Mouse (Mus musculus): Measurements from ENCODE around the gene Cox8c. TPM values are rescaled to one million over a fixed set of nuclear protein-coding genes. Genes with fewer than 3 reads are reported as not detected.

The Cox8c gene
- not detected in 2 replicates for polyA plus RNA-seq (2015; fragmentation: Nextera tagmentation; extraction: Ambion mirVana)

GRCm38 (mm10) chr12:102899091-102899490 is at the start of gene Cox8c:
Gene Cox8c, plus strand, starts transcription at chr12:102899316.
- no peaks in the 10 kb centered on the region for H3K27me3 ChIP-seq

DNA sequence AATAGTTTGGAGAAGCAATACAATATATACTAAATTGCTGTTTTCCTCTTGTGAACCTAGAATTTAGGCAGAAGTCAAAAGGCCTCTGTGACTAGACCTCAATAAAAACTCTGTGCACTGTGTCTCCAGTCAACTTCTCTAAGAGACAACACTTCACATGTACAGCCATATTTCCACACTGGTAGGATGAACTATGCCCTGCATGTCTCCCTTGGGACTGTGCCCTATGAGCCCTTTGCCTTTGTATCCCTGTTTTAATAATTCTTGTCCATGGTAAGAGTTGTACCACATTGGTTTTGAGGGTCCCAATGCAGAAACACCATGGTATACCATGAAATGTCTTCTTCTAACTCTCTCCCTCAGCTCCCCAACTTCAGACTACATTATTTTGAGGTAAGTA is 38.3 kb upstream of the Cox8c start:
- H3K27me3 ChIP-seq, result no peaks in the 10 kb centered on the region
- no peak overlapping the region for H3K27ac ChIP-seq
- ATAC-seq (ENCODE audit: borderline replicate concordance, extremely low read depth, low FRiP score, low TSS enrichment), result no peak
- H3K36me3 ChIP-seq, result no peaks in the 10 kb centered on the region
- no peaks in the 10 kb centered on the region for H3K4me1 ChIP-seq
- no peak overlapping the region for H3K9ac ChIP-seq
- no peak overlapping the region for H3K4me2 ChIP-seq
- H3K9me3 ChIP-seq, result no peaks in the 10 kb centered on the region
- H3K4me3 ChIP-seq, result no peak overlapping the region

More at GRCm38 (mm10) chr12:102899091-102899490, at the start of gene Cox8c:
- no peak for ATAC-seq (ENCODE audit: borderline replicate concordance, extremely low read depth, low FRiP score, low TSS enrichment)
- H3K27ac ChIP-seq, result no peak within 1 kb of the TSS
- H3K4me3 ChIP-seq, result no peak within 1 kb of the TSS
- no peaks in the 10 kb centered on the region for H3K9me3 ChIP-seq
- no peak within 1 kb of the TSS for H3K9ac ChIP-seq
- no peak within 1 kb of the TSS for H3K4me2 ChIP-seq
- no peaks in the 10 kb centered on the region for H3K36me3 ChIP-seq
- WGBS, result 85% methylated on average over 17 of the region's 17 CpGs
- no peaks in the 10 kb centered on the region for H3K4me1 ChIP-seq

DNA sequence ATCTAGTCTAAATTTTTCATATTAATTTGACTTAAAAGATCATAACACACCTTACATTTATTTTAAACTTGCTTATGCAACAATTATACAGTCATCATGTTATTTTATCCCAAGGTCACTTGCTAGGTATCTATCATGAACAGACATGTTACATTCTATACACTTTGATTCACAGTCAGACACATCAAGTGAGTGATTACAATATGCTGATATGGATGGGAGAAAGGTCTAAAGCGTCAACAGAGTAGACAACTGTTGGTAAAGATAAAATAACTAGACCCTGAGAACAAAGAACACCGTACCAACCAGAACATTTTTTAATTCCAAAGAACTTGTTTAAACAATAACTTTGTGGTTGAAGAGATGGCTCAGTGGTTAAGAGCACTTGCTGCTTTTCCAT is 29.3 kb upstream of the Cox8c start:
- Histone ChIP-seq H3K9me3 (no peaks in the 10 kb centered on the region), H3K9ac (no peak overlapping the region), H3K4me2 (no peak overlapping the region), H3K4me3 (no peak overlapping the region), H3K4me1 (no peaks in the 10 kb centered on the region), H3K27me3 (no peaks in the 10 kb centered on the region), H3K27ac (no peak overlapping the region), H3K36me3 (no peaks in the 10 kb centered on the region)
- 84% methylated on average over 2 of the region's 2 CpGs for WGBS
- no peak for ATAC-seq (ENCODE audit: borderline replicate concordance, extremely low read depth, low FRiP score, low TSS enrichment)

DNA sequence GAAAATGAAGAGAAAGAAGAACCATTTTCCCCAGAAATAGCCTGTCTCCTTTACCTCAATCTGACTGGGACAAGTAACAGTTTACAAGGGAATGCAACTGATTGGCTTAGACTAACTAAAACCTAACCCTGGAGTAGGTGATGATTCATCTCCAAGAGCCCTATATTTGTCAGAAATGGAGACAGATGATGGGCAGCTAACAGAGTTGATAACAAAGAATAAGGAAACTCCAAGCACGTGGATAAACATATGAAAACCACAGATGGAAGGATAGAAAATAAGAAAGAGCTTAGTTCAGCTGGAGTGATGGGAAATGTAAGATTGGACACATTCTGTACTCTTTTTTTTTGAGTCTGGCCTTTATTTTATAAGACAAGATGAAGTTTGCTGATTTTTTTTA is 28.6 kb upstream of the Cox8c start:
- ATAC-seq (ENCODE audit: borderline replicate concordance, extremely low read depth, low FRiP score, low TSS enrichment), result no peak
- H3K27me3 ChIP-seq, result no peaks in the 10 kb centered on the region
- H3K9me3 ChIP-seq, result no peaks in the 10 kb centered on the region
- H3K4me1 ChIP-seq, result peaks cover 1% of the 10 kb centered on the region; the same call in 1 of the 2 replicates
- no peak overlapping the region for H3K9ac ChIP-seq
- 76% methylated on average over 1 of the region's 1 CpGs for WGBS
- H3K27ac ChIP-seq, result no peak overlapping the region
- H3K4me3 ChIP-seq, result no peak overlapping the region
- no peak overlapping the region for H3K4me2 ChIP-seq
- no peaks in the 10 kb centered on the region for H3K36me3 ChIP-seq

- ATAC-seq (ENCODE audit: borderline replicate concordance, extremely low read depth, low FRiP score, low TSS enrichment), result peak; percentile 83
- Histone ChIP-seq H3K4me1 (peaks cover 17% of the 10 kb centered on the region), H3K36me3 (no peaks in the 10 kb centered on the region), H3K27me3 (no peaks in the 10 kb centered on the region), H3K27ac (peak overlapping the region; percentile 95), H3K9me3 (no peaks in the 10 kb centered on the region), H3K9ac (peak overlapping the region; percentile 91), H3K4me3 (peak overlapping the region; percentile 96), H3K4me2 (peak overlapping the region; percentile 66)
- WGBS, result under 1% methylated on average over 49 of the region's 70 CpGs
These were observed 21.6 kb upstream of the Cox8c start for GRCm38 (mm10) chr12:102877301-102878030.

DNA sequence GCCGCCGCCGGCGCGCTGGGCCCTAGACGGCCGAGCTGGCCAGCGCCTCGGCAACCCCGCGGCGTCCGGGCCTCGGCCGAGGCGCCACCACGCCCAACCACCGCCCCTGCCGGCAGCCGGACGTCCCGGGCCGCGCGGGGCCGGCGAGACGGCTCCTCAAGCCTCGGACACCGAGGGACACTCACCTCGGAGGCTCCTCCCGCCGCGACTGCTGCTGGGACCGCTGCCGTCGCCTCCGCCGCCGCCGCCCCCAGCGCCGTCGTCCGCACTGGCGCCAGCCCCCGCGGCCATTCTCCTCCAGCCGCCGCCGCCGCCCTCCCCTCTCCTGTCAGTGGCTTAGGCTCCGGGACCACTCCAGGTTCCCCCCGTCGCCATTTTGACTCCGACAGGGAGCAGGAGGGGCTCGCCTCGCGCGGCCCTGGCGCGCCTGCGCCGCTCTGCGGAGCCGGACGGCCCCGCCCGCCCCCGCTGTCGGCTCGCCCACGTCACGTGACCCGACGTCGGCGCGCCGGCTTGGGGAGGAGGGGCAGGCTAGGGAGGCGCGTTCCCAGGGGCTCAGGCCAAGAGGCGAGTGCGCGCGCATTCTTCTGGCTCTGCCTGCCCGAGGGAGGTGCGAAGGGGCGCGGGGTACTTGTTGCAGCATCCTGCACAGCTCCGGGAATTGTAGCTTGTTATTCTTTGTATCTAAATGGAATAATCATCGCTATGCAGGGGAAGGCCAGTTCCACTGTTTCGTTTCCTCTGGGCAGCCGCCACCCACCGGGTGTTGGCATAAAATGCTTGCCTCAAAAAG is 20.9 kb upstream of the Cox8c start, which contains the start of gene Btbd7:
TSS of gene Btbd7 (minus strand) at position 441 of the 793 bp plus-strand sequence.
- peak; percentile 97 for ATAC-seq (ENCODE audit: borderline replicate concordance, extremely low read depth, low FRiP score, low TSS enrichment)
- H3K27ac ChIP-seq, result peak within 1 kb of the TSS; percentile 95
- no peaks in the 10 kb centered on the region for H3K36me3 ChIP-seq
- peaks cover 17% of the 10 kb centered on the region for H3K4me1 ChIP-seq
- H3K4me3 ChIP-seq, result peak within 1 kb of the TSS; percentile 96
- H3K27me3 ChIP-seq, result no peaks in the 10 kb centered on the region
- under 1% methylated on average over 62 of the region's 95 CpGs for WGBS
- peak within 1 kb of the TSS; percentile 91 for H3K9ac ChIP-seq
- no peaks in the 10 kb centered on the region for H3K9me3 ChIP-seq
- peak within 1 kb of the TSS; percentile 69 for H3K4me2 ChIP-seq

DNA sequence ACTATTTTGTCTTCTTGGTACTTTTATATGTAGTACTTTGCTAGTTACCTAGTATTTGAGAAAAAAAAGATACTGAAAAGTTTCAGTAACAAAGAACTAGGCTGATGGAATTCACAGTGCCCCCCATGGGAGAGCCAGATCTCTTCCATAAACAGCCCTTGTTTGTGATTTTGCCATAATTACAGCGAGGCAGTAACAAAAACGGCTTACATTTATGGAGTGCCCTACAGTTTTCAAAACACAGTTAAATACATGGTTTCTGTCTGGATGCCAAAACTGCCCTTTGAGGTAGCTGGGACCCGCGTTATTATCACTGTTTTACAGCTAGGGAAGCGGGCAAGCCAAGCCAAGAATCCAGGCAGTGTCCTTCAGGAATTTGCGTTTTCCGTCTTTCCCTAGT is 20.2 kb upstream of the Cox8c start:
- Histone ChIP-seq H3K27me3 (no peaks in the 10 kb centered on the region), H3K4me3 (peak overlapping the region; percentile 96), H3K36me3 (no peaks in the 10 kb centered on the region), H3K9me3 (no peaks in the 10 kb centered on the region), H3K9ac (peak overlapping the region; percentile 60; the same call in 1 of the 2 replicates), H3K27ac (peak overlapping the region; percentile 58), H3K4me2 (peak overlapping the region; percentile 69), H3K4me1 (peaks cover 17% of the 10 kb centered on the region)
- 13% methylated on average over 7 of the region's 7 CpGs for WGBS
- no peak for ATAC-seq (ENCODE audit: borderline replicate concordance, extremely low read depth, low FRiP score, low TSS enrichment)

GRCm38 (mm10) chr12:102885735-102886134 is 13.4 kb upstream of the Cox8c start:
- Histone ChIP-seq H3K9ac (no peak overlapping the region), H3K27me3 (no peaks in the 10 kb centered on the region), H3K4me2 (no peak overlapping the region), H3K4me1 (no peaks in the 10 kb centered on the region), H3K4me3 (no peak overlapping the region), H3K9me3 (no peaks in the 10 kb centered on the region), H3K36me3 (no peaks in the 10 kb centered on the region), H3K27ac (no peak overlapping the region)
- WGBS, result 19% methylated on average over 5 of the region's 5 CpGs
- no peak for ATAC-seq (ENCODE audit: borderline replicate concordance, extremely low read depth, low FRiP score, low TSS enrichment)

DNA sequence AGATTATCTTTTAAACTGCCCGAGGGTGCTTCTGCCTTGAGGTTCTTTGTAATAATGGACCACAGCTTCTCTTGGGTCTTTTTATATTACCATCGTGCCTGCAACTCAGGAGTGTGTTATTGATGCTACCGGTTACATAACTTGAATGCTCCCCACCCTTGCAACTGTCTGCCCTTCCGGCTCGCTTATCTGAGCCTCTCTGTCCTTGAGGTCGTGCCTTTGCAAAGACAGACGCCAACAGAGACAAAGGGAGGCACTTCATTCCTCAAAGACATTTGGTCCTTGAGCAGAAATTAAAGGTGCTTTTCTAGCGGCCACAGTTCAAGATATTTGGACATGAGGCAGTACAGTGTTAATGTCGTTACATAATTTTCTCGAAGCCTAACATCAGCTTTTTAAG is 11.8 kb upstream of the Cox8c start:
- Histone ChIP-seq H3K4me1 (no peaks in the 10 kb centered on the region), H3K27me3 (no peaks in the 10 kb centered on the region), H3K9me3 (no peaks in the 10 kb centered on the region), H3K4me3 (no peak overlapping the region), H3K4me2 (no peak overlapping the region), H3K9ac (no peak overlapping the region), H3K36me3 (no peaks in the 10 kb centered on the region), H3K27ac (no peak overlapping the region)
- WGBS, result 58% methylated on average over 10 of the region's 10 CpGs
- no peak for ATAC-seq (ENCODE audit: borderline replicate concordance, extremely low read depth, low FRiP score, low TSS enrichment)

GRCm38 (mm10) chr12:102888568-102888967 is 10.5 kb upstream of the Cox8c start:
- Histone ChIP-seq H3K4me3 (no peak overlapping the region), H3K27ac (no peak overlapping the region), H3K4me1 (no peaks in the 10 kb centered on the region), H3K4me2 (no peak overlapping the region), H3K9ac (no peak overlapping the region), H3K36me3 (no peaks in the 10 kb centered on the region), H3K9me3 (no peaks in the 10 kb centered on the region), H3K27me3 (no peaks in the 10 kb centered on the region)
- WGBS, result 70% methylated on average over 5 of the region's 5 CpGs
- no peak for ATAC-seq (ENCODE audit: borderline replicate concordance, extremely low read depth, low FRiP score, low TSS enrichment)

GRCm38 (mm10) chr12:102908191-102908590 is 9.1 kb downstream of the Cox8c start:
- Histone ChIP-seq H3K4me1 (no peaks in the 10 kb centered on the region), H3K9me3 (no peaks in the 10 kb centered on the region), H3K27me3 (no peaks in the 10 kb centered on the region), H3K36me3 (no peaks in the 10 kb centered on the region), H3K27ac (no peak overlapping the region), H3K9ac (no peak overlapping the region), H3K4me3 (no peak overlapping the region), H3K4me2 (no peak overlapping the region)
- WGBS, result 49% methylated on average over 3 of the region's 3 CpGs
- no peak for ATAC-seq (ENCODE audit: borderline replicate concordance, extremely low read depth, low FRiP score, low TSS enrichment)

DNA sequence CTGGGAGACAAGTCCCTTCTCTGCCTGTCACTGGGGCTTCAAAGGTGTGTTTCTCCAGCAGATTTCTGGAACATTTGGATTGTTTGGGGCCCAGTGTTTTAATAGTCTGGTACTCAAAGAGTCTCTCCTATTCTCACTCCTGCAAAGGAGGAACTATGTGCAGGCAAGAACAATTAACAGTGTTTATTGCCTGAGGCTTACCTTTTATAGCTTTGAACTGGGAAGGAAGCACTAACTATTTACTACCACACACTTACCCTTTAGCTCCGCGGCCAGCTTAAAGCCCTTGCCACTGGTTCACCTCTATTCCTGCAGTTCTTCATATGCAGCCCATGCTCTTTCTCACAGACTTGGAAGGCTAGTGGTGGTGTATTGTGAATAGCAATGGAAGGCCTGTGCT is 17.0 kb downstream of the Cox8c start:
- no peak overlapping the region for H3K4me3 ChIP-seq
- no peak for ATAC-seq (ENCODE audit: borderline replicate concordance, extremely low read depth, low FRiP score, low TSS enrichment)
- no peaks in the 10 kb centered on the region for H3K36me3 ChIP-seq
- no peak overlapping the region for H3K4me2 ChIP-seq
- no peak overlapping the region for H3K9ac ChIP-seq
- no peaks in the 10 kb centered on the region for H3K27me3 ChIP-seq
- 86% methylated on average over 2 of the region's 2 CpGs for WGBS
- H3K9me3 ChIP-seq, result no peaks in the 10 kb centered on the region
- H3K27ac ChIP-seq, result no peak overlapping the region
- no peaks in the 10 kb centered on the region for H3K4me1 ChIP-seq

Data from lung, embryonic 15.5 days (tissue).